Mouse (Mus musculus) cerebellum, adult 2 months (tissue): Measurements from ENCODE around the gene Psrc1. TPM values are rescaled to one million over a fixed set of nuclear protein-coding genes. Genes with fewer than 3 reads are reported as not detected.
A peak's percentile ranks its signal among the peaks of the same experiment; 100 is the strongest.

ENCODE experiments used
- DNase-seq, 2 experiments: peaks; one replicate each; pipeline ENCODE4 v3.0.0; 2021
- H3K27ac ChIP-seq: fragments of 200-500 bp; 2 replicates; pipeline ENCODE4 v1.5.1; 2012; ENCODE audit warnings: low read length, control low read depth, inconsistent platforms; ENCODE audit not compliant: insufficient read depth
- H3K27me3 ChIP-seq: fragments of 200-500 bp; 2 replicates; pipeline ENCODE4 v1.6.1; 2012; ENCODE audit warnings: inconsistent platforms, mild to moderate bottlenecking, low read length, moderate library complexity; ENCODE audit not compliant: control insufficient read depth, insufficient read depth
- H3K4me1 ChIP-seq: fragments of 200-500 bp; 2 replicates; pipeline ENCODE4 v1.6.1; 2011; ENCODE audit warnings: low read length; ENCODE audit not compliant: control insufficient read depth, insufficient read depth
- H3K4me3 ChIP-seq: fragments of 200-500 bp; replicated peaks from 2 replicates; pipeline ENCODE3; 2011; ENCODE audit warnings: mild to moderate bottlenecking, low read depth, low read length, control low read depth; ENCODE audit not compliant: insufficient read depth
- CTCF ChIP-seq: fragments of 200-500 bp; IDR thresholded peaks from 2 replicates; pipeline ENCODE4 v1.5.1; 2011; ENCODE audit warnings: low read depth, mild to moderate bottlenecking, control low read depth, low read length, moderate library complexity, borderline replicate concordance; ENCODE audit not compliant: insufficient read depth
- POLR2A ChIP-seq: fragments of 200-500 bp; IDR thresholded peaks from 2 replicates; pipeline ENCODE4 v1.6.1; 2011; ENCODE audit warnings: low read length, control low read depth, borderline replicate concordance; ENCODE audit not compliant: insufficient read depth
- WGBS: fragments of 180-500 bp; shearing (Covaris S2); methylation state at CpG from one replicate; pipeline ENCODE4 v1.1.7; 2018; 5-methylcytosine and 5-hydroxymethylcytosine counted together
- polyA plus RNA-seq: library from polyadenylated mRNA; depleted of rRNA; stranded (reverse); fragments of >200 nt; gene quantifications from 2 replicates; pipeline ENCODE4 v1.2.3, GENCODE M21; 2012

The Psrc1 gene
- polyA plus RNA-seq, 1 experiment = 0.28 TPM

GRCm38 (mm10) chr3:108378875-108379663, 4.6 kb upstream of the Psrc1 start:
- no peak for TF ChIP-seq CTCF
- TF ChIP-seq POLR2A = no peak
- no peak overlapping the region for H3K4me3 ChIP-seq
- peaks cover 4% of the 10 kb centered on the region for H3K4me1 ChIP-seq
- no peaks in the 10 kb centered on the region for H3K27me3 ChIP-seq
- no peak overlapping the region for H3K27ac ChIP-seq
- DNase-seq = no peak
- WGBS = 47% methylated on average over 7 of the region's 7 CpGs

DNA sequence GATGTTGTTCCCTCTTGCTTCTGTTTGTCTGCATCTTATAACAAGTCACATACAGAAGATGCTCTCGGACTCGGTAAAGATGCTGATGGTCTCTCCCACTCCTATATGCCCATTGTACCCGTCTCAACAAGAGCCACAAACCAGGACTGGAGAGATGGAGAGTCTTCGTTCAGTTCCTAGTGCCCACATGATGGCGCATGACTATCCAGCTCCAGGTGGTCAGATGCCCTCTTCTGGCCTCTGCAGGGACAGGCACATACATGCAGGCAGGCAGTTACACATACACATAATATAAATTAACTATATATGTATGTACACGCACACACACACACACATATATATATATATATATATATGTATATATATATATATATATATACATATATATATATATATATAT, 2.9 kb upstream of the Psrc1 start:
- Histone ChIP-seq H3K27me3 (no peaks in the 10 kb centered on the region), H3K27ac (no peak overlapping the region), H3K4me1 (peaks cover 5% of the 10 kb centered on the region), H3K4me3 (no peak overlapping the region)
- WGBS = 78% methylated on average over 6 of the region's 6 CpGs
- no peak for TF ChIP-seq POLR2A
- TF ChIP-seq CTCF = peak; percentile 39; the same call in 1 of the 2 replicates
- no peak for DNase-seq

- Histone ChIP-seq H3K4me3 (no peak overlapping the region), H3K27me3 (no peaks in the 10 kb centered on the region), H3K4me1 (peaks cover 5% of the 10 kb centered on the region), H3K27ac (no peak overlapping the region)
- no peak for DNase-seq
- TF ChIP-seq POLR2A (no peak), CTCF (no peak)
- WGBS = 88% methylated on average over 14 of the region's 14 CpGs
Observed at GRCm38 (mm10) chr3:108381945-108382875, 1.4 kb upstream of the Psrc1 start.

GRCm38 (mm10) chr3:108384425-108384824, 786 bp downstream of the Psrc1 start:
- no peak for TF ChIP-seq POLR2A
- TF ChIP-seq CTCF = no peak
- Histone ChIP-seq H3K4me3 (no peak overlapping the region), H3K27me3 (no peaks in the 10 kb centered on the region), H3K4me1 (peaks cover 5% of the 10 kb centered on the region), H3K27ac (no peak overlapping the region)
- 59% methylated on average over 2 of the region's 2 CpGs for WGBS
- no peak for DNase-seq

DNA sequence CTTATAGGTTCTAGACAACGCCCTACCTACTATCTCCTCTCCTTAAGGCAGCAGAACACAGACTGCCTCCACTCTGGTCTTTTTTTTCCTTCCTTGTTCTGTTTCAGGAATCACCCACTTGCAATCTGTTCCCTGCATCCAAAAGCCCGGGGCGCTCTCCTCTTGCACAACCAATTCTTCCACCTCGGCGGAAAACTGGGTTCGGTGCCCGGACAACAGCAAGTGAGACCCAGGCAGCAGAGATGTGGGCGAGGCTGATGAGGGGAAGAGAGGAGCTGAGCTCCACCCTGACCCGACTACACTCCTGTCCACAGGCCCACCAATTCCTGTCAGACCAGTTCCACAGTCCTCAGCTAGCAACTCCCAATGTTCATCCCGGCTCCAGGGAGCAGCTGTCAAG, 2.5 kb downstream of the Psrc1 start:
- Histone ChIP-seq H3K4me3 (no peak overlapping the region), H3K27me3 (no peaks in the 10 kb centered on the region), H3K27ac (no peak overlapping the region), H3K4me1 (peaks cover 5% of the 10 kb centered on the region)
- 36% methylated on average over 10 of the region's 10 CpGs for WGBS
- no peak for DNase-seq
- TF ChIP-seq CTCF (no peak), POLR2A (no peak)

- peaks cover under 1% of the 10 kb centered on the region; the same call in 1 of the 2 replicates for H3K4me1 ChIP-seq
Observed at GRCm38 (mm10) chr3:108389111-108389545, 5.5 kb downstream of the Psrc1 start.

GRCm38 (mm10) chr3:108392299-108392698, 8.7 kb downstream of the Psrc1 start:
- H3K4me3 ChIP-seq = no peak overlapping the region
- H3K27ac ChIP-seq = no peak overlapping the region
- no peaks in the 10 kb centered on the region for H3K4me1 ChIP-seq
- whole genome bisulfite sequencing = 45% methylated on average over 10 of the region's 10 CpGs
- TF ChIP-seq CTCF (no peak), POLR2A (no peak)
- no peaks in the 10 kb centered on the region for H3K27me3 ChIP-seq
- DNase-seq = no peak

More at GRCm38 (mm10) chr3:108389111-108389545, 5.5 kb downstream of the Psrc1 start:
- Histone ChIP-seq H3K27ac (no peak overlapping the region), H3K27me3 (no peaks in the 10 kb centered on the region), H3K4me3 (no peak overlapping the region)
- peak; percentile 93 to 97 for DNase-seq
- under 1% methylated on average over 5 of the region's 5 CpGs for WGBS
- TF ChIP-seq POLR2A (no peak), CTCF (peak; percentile 94)

DNA sequence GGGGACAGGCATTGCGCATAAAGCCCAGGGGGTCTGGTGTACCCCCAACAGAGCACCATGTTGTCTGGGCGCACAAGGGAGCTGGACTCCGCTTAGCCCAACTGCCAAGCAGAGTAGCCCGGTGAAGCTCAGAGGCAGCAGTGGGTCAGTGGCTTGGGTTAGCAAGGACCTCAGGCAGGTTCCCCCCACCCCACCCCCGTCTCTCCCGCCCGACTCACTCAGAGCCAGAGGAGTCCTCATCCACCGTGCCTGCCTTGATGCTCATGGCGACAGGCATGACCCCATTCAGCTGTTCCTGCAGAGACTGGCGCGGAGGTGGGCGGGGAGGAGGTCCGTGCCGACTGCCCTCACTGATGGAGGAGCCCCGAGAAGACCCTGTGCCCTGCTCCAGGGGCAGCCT, 9.2 kb downstream of the Psrc1 start:
- H3K4me1 ChIP-seq = no peaks in the 10 kb centered on the region
- TF ChIP-seq CTCF (no peak), POLR2A (no peak)
- no peaks in the 10 kb centered on the region for H3K27me3 ChIP-seq
- no peak overlapping the region for H3K4me3 ChIP-seq
- 57% methylated on average over 15 of the region's 15 CpGs for WGBS
- no peak overlapping the region for H3K27ac ChIP-seq
- DNase-seq = no peak
